Mouse (Mus musculus) limb, embryonic 11.5 days (tissue): ENCODE results near the gene Rpl41. TPM values are rescaled to one million over a fixed set of nuclear protein-coding genes. Genes with fewer than 3 reads are reported as not detected.
"Not testable (repeated sequence)": the region's sequence is repeated elsewhere in the genome, so short reads cannot be mapped to it uniquely, and the experiment has no call there.

ENCODE experiments used
- ATAC-seq: fragments of 200-750 bp; cut with Nextera tagmentation; 2 replicates; pipeline ENCODE4 v1.8.0; 2017; ENCODE audit warnings: low read depth; ENCODE audit not compliant: insufficient number of reproducible peaks, low FRiP score, low TSS enrichment
- DNase-seq: peaks from one replicate; pipeline ENCODE4 v3.0.0-alpha.2; 2015; ENCODE audit warnings: low spot score
- H3K27ac ChIP-seq: fragments of 300-500 bp; sonication (generic); replicated peaks from 2 replicates; pipeline ENCODE4 v1.5.1; 2014; ENCODE audit warnings: low read depth, mild to moderate bottlenecking, low read length
- H3K27me3 ChIP-seq: fragments of 300-500 bp; sonication (generic); 2 replicates; pipeline ENCODE4 v1.6.1; 2014; ENCODE audit warnings: mild to moderate bottlenecking, low read length, mixed read lengths; ENCODE audit not compliant: control insufficient read depth, insufficient read depth
- H3K36me3 ChIP-seq: fragments of 300-500 bp; sonication (generic); 2 replicates; pipeline ENCODE4 v1.6.1; 2014; ENCODE audit warnings: mild to moderate bottlenecking, low read length, moderate library complexity, mixed read lengths; ENCODE audit not compliant: control insufficient read depth, insufficient read depth
- H3K4me1 ChIP-seq: fragments of 300-500 bp; sonication (generic); 2 replicates; pipeline ENCODE4 v1.6.1; 2014; ENCODE audit warnings: low read length, mixed read lengths; ENCODE audit not compliant: control insufficient read depth, insufficient read depth
- H3K4me2 ChIP-seq: fragments of 300-500 bp; sonication (generic); 2 replicates; pipeline ENCODE4 v1.6.1; 2014; ENCODE audit warnings: low read depth, mild to moderate bottlenecking, moderate library complexity; ENCODE audit not compliant: severe bottlenecking
- H3K4me3 ChIP-seq: fragments of 300-500 bp; sonication (generic); 2 replicates; pipeline ENCODE4 v1.5.1; 2014; ENCODE audit warnings: low read depth, low read length
- H3K9ac ChIP-seq: fragments of 300-500 bp; sonication (generic); 2 replicates; pipeline ENCODE4 v1.6.1; 2014; ENCODE audit warnings: mild to moderate bottlenecking, low read length
- H3K9me3 ChIP-seq: fragments of 300-500 bp; sonication (generic); 2 replicates; pipeline ENCODE4 v1.6.1; 2016; ENCODE audit warnings: low read length; ENCODE audit not compliant: control insufficient read depth
- WGBS: fragments of 180-500 bp; shearing (Covaris S2); extraction: QIAGEN DNeasy Blood & Tissue Kit; methylation state at CpG from one replicate; pipeline ENCODE4 v1.1.7; 2014; 5-methylcytosine and 5-hydroxymethylcytosine counted together
- polyA plus RNA-seq: library from polyadenylated mRNA; unstranded; fragments of >200 nt; fragmentation: Nextera tagmentation; extraction: Ambion mirVana; gene quantifications from 2 replicates; pipeline ENCODE4 v1.2.1, GENCODE M21; 2014

Gene Rpl41
- polyA plus RNA-seq, 1 experiment from 2014 or later, result 4,046 TPM

DNA sequence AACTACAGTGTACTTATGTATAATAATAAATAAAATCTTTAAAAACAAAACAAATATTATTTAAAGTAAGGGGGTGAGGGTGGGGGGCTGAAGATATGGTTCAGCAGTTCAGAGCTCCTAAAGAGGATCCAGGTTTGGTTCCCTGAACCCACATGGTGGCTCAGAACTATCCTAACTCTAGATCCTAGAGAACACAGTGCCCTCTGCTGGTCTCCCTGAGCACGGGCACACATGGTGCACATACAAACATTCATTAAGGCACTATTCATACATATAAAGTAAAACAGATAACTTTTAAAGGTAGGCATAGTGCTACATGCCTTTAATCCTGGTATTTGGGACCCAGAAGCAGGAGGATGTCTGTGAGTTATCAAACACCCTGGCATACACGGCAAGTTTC lies 26.0 kb upstream of the Rpl41 start:
- Histone ChIP-seq H3K27ac (no peak overlapping the region), H3K4me2 (no peak overlapping the region), H3K4me1 (no peaks in the 10 kb centered on the region), H3K27me3 (no peaks in the 10 kb centered on the region), H3K9me3 (no peaks in the 10 kb centered on the region), H3K4me3 (no peak overlapping the region), H3K36me3 (no peaks in the 10 kb centered on the region), H3K9ac (no peak overlapping the region)
- ATAC-seq, result no peak
- DNase-seq, result no peak
- WGBS, result 82% methylated on average over 2 of the region's 2 CpGs

DNA sequence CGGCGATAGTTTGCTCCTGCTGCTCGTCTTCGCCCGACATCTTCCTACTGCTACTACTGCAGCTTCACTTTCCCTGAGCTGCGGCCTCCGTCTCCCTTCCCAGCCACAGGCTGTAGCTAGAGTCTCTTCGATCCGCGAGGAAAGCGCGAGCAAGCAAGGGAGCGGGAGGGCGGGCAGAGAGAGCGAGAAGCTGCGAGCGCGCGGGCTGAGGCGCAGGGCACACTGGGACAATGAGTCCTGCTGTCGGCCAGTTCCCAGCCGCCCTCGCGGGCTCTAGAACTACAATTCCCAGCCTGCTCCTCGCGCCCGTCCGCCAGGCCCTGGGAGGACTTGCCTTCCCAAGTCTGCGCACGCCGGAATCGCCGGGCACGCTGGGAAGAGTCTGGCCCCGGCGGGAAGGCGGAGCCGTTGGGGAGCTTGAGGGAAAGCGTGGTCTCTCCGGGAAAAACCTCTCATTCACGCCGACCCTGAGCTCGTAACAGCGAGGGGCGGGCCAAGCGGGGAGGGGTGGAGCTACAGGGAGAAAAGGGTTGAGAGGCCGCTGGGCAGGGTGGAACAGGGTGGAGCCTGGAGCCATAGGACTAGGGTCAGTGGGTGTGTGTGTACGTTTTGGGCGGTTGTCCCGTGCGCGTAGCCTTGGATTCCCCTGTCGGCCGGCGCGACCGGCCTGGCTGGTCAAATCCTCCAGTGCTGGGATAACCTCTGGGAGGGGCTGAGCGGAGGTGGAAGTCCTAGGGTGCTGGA lies 16.9 kb upstream of the Rpl41 start, which contains the start of gene Pa2g4:
Pa2g4 (minus strand) TSS at position 200 of the 744 bp plus-strand sequence.
- no peaks in the 10 kb centered on the region for H3K9me3 ChIP-seq
- 0 out of 2 replicates have a peak, but pooled peaks cover 3% of the 10 kb centered on the region for H3K4me1 ChIP-seq
- H3K36me3 ChIP-seq, result peaks cover 18% of the 10 kb centered on the region
- no peaks in the 10 kb centered on the region for H3K27me3 ChIP-seq
- DNase-seq (peak; percentile 99), ATAC-seq (peak; percentile 98)
- H3K27ac ChIP-seq, result peak within 1 kb of the TSS; percentile 78
- peak within 1 kb of the TSS; percentile 63 for H3K4me3 ChIP-seq
- H3K4me2 ChIP-seq, result peak within 1 kb of the TSS; percentile 81
- WGBS, result 0% methylated on average over 58 of the region's 58 CpGs
- H3K9ac ChIP-seq, result peak within 1 kb of the TSS; percentile 85

DNA sequence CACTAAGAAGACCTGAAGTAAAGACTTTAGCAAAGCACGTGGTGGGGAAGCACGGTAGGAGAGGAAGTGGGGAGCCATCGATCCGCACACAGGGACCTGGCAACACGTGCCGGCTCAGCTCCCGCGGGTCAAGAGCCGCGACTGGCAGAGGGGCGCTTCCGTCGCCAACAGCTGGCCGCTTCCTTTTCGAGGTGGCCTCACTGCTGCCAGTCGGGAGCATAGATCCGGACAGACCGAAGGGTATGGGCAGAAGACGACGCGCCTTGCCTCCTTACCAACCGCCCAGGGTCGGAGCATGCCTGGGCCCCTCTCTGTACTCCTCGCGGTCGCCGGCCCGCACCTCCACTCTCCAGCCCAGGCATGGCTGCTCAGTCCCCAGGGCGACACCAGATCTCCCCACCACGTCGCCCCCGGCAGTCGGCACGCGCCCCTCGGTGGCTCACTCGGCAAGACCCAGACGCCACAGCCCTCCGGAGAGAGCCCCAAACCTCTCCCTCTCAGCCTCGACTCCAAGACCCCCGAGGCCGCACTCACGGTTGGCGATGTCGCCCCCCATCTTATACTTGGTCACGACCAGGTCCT lies 16.2 kb upstream of the Rpl41 start:
- Histone ChIP-seq H3K36me3 (peaks cover 23% of the 10 kb centered on the region), H3K27ac (peak overlapping the region; percentile 78), H3K4me3 (peak overlapping the region; percentile 63), H3K9ac (peak overlapping the region; percentile 85), H3K9me3 (no peaks in the 10 kb centered on the region), H3K27me3 (no peaks in the 10 kb centered on the region), H3K4me1 (0 out of 2 replicates have a peak, but pooled peaks cover 3% of the 10 kb centered on the region), H3K4me2 (peak overlapping the region; percentile 81)
- DNase-seq (peak; percentile 61), ATAC-seq (peak; percentile 32)
- under 1% methylated on average over 45 of the region's 46 CpGs for WGBS

DNA sequence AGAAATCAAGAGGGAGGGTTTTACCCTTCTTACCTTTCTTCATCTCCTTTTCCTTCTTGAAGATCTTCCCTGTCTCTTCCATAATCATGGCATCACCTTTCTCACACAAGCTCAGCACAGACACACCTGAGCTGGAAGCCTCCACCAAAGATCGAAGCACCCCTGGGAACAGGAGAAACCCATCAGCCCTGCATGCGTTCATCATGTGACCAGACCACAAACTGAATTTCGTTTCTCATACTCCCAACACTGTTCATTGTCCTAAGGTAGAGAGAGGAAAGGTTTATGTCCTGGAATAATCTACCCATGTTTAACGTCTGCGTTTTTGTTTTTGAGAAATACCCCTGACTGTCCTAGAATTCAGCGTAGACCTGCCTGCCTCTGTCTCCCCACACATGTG lies 14.4 kb upstream of the Rpl41 start:
- H3K4me2 ChIP-seq, result 0 out of 2 replicates have a peak overlapping the region, but pooled peaks have one; percentile 81
- H3K36me3 ChIP-seq, result peaks cover 31% of the 10 kb centered on the region
- no peak overlapping the region for H3K9ac ChIP-seq
- H3K27me3 ChIP-seq, result no peaks in the 10 kb centered on the region
- H3K4me3 ChIP-seq, result no peak overlapping the region
- no peak overlapping the region for H3K27ac ChIP-seq
- 88% methylated on average over 6 of the region's 6 CpGs for WGBS
- no peak for DNase-seq
- no peaks in the 10 kb centered on the region for H3K9me3 ChIP-seq
- no peak for ATAC-seq
- H3K4me1 ChIP-seq, result 0 out of 2 replicates have a peak, but pooled peaks cover 3% of the 10 kb centered on the region

DNA sequence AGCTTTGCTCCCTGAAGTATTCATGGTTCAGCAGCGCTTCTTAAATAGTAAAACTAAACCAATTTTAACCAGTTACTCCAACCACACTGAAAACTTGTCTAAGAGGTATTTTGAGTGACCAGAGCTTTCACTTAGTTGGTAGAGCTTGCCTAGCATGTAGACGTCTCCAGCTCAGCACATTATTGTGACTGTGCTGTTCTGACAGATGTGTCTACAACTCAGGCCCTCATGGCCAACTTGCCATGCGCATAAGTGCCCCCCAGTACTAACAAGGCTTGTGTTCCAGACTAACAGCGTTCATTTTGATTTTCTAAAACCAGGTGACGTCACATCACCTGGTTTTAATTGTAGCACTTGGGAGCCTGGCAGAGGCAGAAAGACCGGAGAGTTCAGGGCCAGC lies 7.9 kb upstream of the Rpl41 start:
- 66% methylated on average over 6 of the region's 6 CpGs for WGBS
- Histone ChIP-seq H3K4me2 (no peak overlapping the region), H3K36me3 (peaks cover 26% of the 10 kb centered on the region), H3K9me3 (no peaks in the 10 kb centered on the region), H3K27me3 (no peaks in the 10 kb centered on the region), H3K4me1 (no peaks in the 10 kb centered on the region), H3K27ac (no peak overlapping the region), H3K9ac (no peak overlapping the region), H3K4me3 (no peak overlapping the region)
- no peak for ATAC-seq
- DNase-seq, result no peak

DNA sequence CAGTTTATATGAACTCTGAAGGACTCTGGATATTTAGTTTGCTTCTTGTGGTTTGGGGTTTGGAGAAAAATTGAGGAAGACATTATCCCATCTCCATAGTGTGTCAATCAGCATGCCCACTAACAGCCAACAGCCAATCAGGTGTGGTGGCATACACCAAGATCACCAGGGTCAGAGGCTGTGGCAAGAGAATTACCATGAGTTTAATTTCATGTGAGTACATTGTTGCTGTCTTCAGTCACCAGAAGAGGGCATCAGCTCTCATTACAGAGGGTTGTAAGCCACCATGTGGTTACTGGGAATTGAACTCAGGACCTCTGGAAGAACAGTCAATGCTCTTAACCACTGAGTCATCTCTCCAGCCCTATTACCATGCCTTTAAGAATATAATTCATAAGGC lies 7.2 kb upstream of the Rpl41 start:
- H3K4me1 ChIP-seq, result no peaks in the 10 kb centered on the region
- ATAC-seq (no peak), DNase-seq (no peak)

DNA sequence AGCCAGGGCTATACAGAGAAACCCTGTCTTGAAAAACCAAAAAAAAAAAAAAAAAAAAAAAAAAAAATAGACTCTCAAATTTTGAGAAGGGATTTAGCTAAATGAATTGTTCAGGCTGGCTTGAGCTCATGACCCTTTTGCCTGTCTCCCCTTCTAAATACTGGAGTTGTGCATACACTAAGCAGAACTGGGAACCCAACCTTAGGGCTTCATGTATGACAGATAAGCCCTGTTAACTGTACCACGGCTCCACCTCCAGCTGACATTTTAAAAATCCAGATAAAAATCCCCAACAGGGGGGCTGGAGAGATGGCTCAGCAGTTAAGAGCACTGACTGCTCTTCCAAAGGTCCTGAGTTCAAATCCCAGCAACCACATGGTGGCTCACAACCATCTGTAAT lies 6.5 kb upstream of the Rpl41 start:
- peaks cover 15% of the 10 kb centered on the region for H3K36me3 ChIP-seq
- not testable (repeated sequence) for H3K27ac ChIP-seq, H3K9me3 ChIP-seq, DNase-seq, H3K4me3 ChIP-seq, ATAC-seq, H3K27me3 ChIP-seq, H3K4me1 ChIP-seq, H3K4me2 ChIP-seq, H3K9ac ChIP-seq
- WGBS, result 94% methylated on average over 1 of the region's 1 CpGs

More for the DNA sequence above, 7.2 kb upstream of the Rpl41 start:
- H3K27ac ChIP-seq, result no peak overlapping the region
- no peak overlapping the region for H3K9ac ChIP-seq
- no peak overlapping the region for H3K4me3 ChIP-seq
- no peaks in the 10 kb centered on the region for H3K9me3 ChIP-seq
- H3K4me2 ChIP-seq, result no peak overlapping the region
- no peaks in the 10 kb centered on the region for H3K27me3 ChIP-seq
- H3K36me3 ChIP-seq, result peaks cover 20% of the 10 kb centered on the region

DNA sequence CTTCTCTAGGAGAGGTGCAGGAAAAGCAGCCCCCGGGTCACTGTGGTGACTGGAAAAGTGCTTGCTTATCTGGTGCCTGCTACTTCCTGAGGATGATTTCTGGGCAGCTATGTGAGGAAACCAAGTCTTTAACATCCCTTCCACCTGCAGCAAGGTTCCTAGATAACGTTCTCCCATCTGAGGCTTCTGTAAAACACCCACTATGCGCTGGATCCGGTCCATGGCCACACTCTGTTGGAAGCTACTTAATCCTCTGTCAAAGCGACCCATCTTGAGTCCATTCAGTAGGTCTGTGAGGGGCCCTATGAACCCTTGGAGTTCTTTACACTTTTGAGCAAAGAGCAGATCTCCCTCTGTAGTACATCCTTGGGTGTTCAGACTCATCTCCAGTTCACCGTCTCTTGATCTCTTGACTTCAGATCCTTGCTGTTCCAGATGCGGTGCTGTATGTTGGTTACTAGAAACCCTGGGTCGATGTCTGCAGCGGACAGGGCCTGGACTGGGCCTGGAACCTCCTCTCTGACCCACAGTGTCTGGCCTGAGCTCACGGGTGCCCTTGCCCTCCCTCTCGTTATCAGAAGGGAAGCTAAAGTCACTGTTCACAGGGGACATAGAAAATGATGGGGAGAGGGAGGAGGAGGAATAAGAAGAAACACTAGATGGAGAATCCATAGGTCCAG lies 1.2 kb upstream of the Rpl41 start:
- H3K4me3 ChIP-seq, result not testable (repeated sequence)

More for the DNA sequence above, 1.2 kb upstream of the Rpl41 start:
- not testable (repeated sequence) for ATAC-seq, H3K27ac ChIP-seq, DNase-seq, H3K9me3 ChIP-seq, H3K4me1 ChIP-seq, H3K36me3 ChIP-seq, H3K27me3 ChIP-seq, H3K9ac ChIP-seq, H3K4me2 ChIP-seq
- WGBS, result 91% methylated on average over 11 of the region's 11 CpGs
